Mouse (Mus musculus) olfactory bulb, adult 2 months (tissue): ENCODE measurements at regions not wholly inside any gene's neighbourhood (a gene's known extent, or its start where the extent isn't known, plus 50 kb on each side); places are given as distances from the start of the nearest gene placed in this dataset.

Experiments used
- CTCF ChIP-seq: fragments of 200-500 bp; IDR thresholded peaks from 2 replicates; pipeline ENCODE4 v1.5.1; 2012; ENCODE audit warnings: low read depth, mild to moderate bottlenecking, low read length, moderate library complexity; ENCODE audit not compliant: insufficient read depth
- POLR2A ChIP-seq: fragments of 200-500 bp; IDR thresholded peaks from 2 replicates; pipeline ENCODE4 v1.6.1; 2012; ENCODE audit warnings: mild to moderate bottlenecking, low read depth, low read length, moderate library complexity; ENCODE audit not compliant: insufficient read depth

- no peak for TF ChIP-seq CTCF
- no peak for TF ChIP-seq POLR2A
Observed at GRCm38 (mm10) chr1:155474973-155475372, 57.8 kb upstream of the Xpr1 start.
